ENCODE assay signal across 9 mouse cellular contexts in genomic region chr11:50589060-50589459, GRCm38 (mm10). TPM values are rescaled to one million over a fixed set of nuclear protein-coding genes. Genes with fewer than 3 reads are reported as not detected.
A peak's percentile ranks its signal among the peaks of the same experiment; 100 is the strongest.
DNase-seq lines count a peak whose midpoint lies in the region; ATAC-seq and TF ChIP-seq lines count a peak whose summit lies in the region.
"Had no signal": no experiment of that assay in that cellular context is flagged by ENCODE, and none has a peak within 500 bp of the region (broad histone marks: within the 10 kb centered on the region; RNA-seq: fewer than 3 reads in every experiment).

No protein-coding gene starts in this region.

- no peaks in the 10 kb centered on the region for H3K9me3 ChIP-seq in embryonic facial prominence, embryonic 10.5 days

- no peaks in the 10 kb centered on the region for H3K36me3 ChIP-seq in embryonic facial prominence, embryonic 10.5 days (replicated peaks)
- H3K36me3 ChIP-seq: limb, embryonic 12.5 days had no signal

- no peaks in the 10 kb centered on the region for H3K27me3 ChIP-seq in embryonic facial prominence, embryonic 10.5 days (replicated peaks; ENCODE audit: low read depth, poor library complexity, severe bottlenecking)

- peak; percentile 52; the same call in 1 of the 2 replicates for ATAC-seq in megakaryocyte, adult 5-6 weeks (ENCODE audit: poor library complexity, severe bottlenecking)

- 38% methylated on average over 11 of the region's 11 CpGs for WGBS in embryonic facial prominence, embryonic 10.5 days

- no peak overlapping the region for H3K4me3 ChIP-seq in layer of hippocampus, adult 2 months
- H3K4me3 ChIP-seq in embryonic facial prominence, embryonic 10.5 days: no peak overlapping the region
- H3K4me3 ChIP-seq: limb, embryonic 12.5 days had no signal

- H3K4me1 ChIP-seq in embryonic facial prominence, embryonic 10.5 days: peaks cover 15% of the 10 kb centered on the region
- H3K4me1 ChIP-seq: limb, embryonic 12.5 days had no signal

- peak; percentile 23 to 75 for DNase-seq in adrenal gland, adult (ENCODE audit: inconsistent age in 2 of 2, low spot score in 1 of 2)
- DNase-seq in adrenal gland, postnatal 4 days (ENCODE audit: low spot score in 2 of 2): no peak
- DNase-seq in layer of hippocampus, adult 2 months (ENCODE audit: low spot score in 2 of 2): no peak
- no peak for DNase-seq in layer of hippocampus, adult 9-11 months
- DNase-seq in NIH3T3 (ENCODE audit: low read depth): peak; percentile 30
- peak; percentile 64 for DNase-seq in embryonic facial prominence, embryonic 10.5 days (ENCODE audit: low spot score)
- DNase-seq in thymus, postnatal 4 days: peak; percentile 80

- TF ChIP-seq CTCF in layer of hippocampus, adult 2 months (conservative IDR thresholded peaks at IDR 0.05): peak; percentile 79

- H3K27ac ChIP-seq in layer of hippocampus, adult 2 months: no peak overlapping the region
- H3K27ac ChIP-seq in embryonic facial prominence, embryonic 10.5 days (replicated peaks): no peak overlapping the region
- H3K27ac ChIP-seq: limb, embryonic 12.5 days had no signal

RNA-seq across cellular contexts. Expression of gene Adamts2, which starts 12.8 kb away (rescaled TPM):
- 10 to 100 TPM; 17.4 to 17.8 TPM for total RNA-seq in adrenal gland, postnatal 4 days (2021)
- 10 to 100 TPM; 14.5 to 15.4 TPM for total RNA-seq in layer of hippocampus, adult 2 months (2021)
- polyA plus RNA-seq in embryonic facial prominence, embryonic 10.5 days (2016; fragmentation: Nextera tagmentation; extraction: Ambion mirVana): 0.74 and 1.4 TPM in 2 replicates
- total RNA-seq in megakaryocyte, adult 5-6 weeks (2015): 0.21 and 0.27 TPM in 2 replicates
- total RNA-seq in megakaryocyte, adult 5-6 weeks (2017): 0.11 and 0.12 TPM in 2 replicates

Comparison
In these comparisons a context has a peak if more than half of its experiments do, and no peak if none do; other contexts are left out.
1. DNase-seq: peak in adrenal gland, adult (2 of 2), NIH3T3 (single experiment), embryonic facial prominence, embryonic 10.5 days (single experiment) and thymus, postnatal 4 days (single experiment); none in adrenal gland, postnatal 4 days (0 of 2), layer of hippocampus, adult 2 months (0 of 2) and layer of hippocampus, adult 9-11 months (single experiment).
2. RNA of gene Adamts2, which starts 12.8 kb away (total RNA-seq): 17.4 to 17.8 TPM in adrenal gland, postnatal 4 days and 14.5 to 15.4 TPM in layer of hippocampus, adult 2 months; 0.11 to 0.27 TPM in megakaryocyte, adult 5-6 weeks; every median in the first group is over 10 times any median in the second.